8 mouse cellular contexts compared by ENCODE assay signal in the genomic region with DNA sequence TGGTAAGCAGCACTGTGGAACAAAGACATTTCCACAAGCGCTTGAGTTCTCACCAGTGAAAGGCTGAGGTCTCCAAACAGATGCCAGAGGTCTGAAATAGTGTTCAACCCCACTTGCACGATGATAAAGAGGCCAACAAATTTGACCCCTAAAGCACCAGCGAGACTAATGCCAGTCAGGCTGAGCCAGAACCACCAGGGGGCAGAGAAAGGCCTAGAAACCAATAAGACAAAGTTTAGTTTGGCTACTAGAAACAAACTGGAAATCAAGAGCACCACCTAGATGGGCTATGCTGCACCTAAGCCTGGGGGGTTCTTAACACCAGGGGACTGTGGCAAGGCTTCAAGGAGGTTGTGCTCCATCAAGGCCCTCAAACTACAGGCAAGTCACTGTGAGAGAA. TPM values are rescaled to one million over a fixed set of nuclear protein-coding genes. Genes with fewer than 3 reads are reported as not detected.
A peak's percentile ranks its signal among the peaks of the same experiment; 100 is the strongest.
DNase-seq lines count a peak whose midpoint lies in the region; ATAC-seq lines count a peak whose summit lies in the region.

No protein-coding gene starts in this region.

- intact Hi-C loops in left cerebral cortex, postnatal 14 days (cut with DNase I) = loop anchor here (10.0 kb wide), 1 partner anchor 203 kb away; no protein-coding TSS in a partner anchor

- peak; percentile 54 for DNase-seq in heart, postnatal 4 days
- no peak for DNase-seq in heart, adult 8-10 months (ENCODE audit: low spot score)
- peak; percentile 16 for DNase-seq in urinary bladder, postnatal 14 days (ENCODE audit: low spot score)
- DNase-seq in urinary bladder, postnatal 4 days (ENCODE audit: low spot score in 2 of 2) = no peak
- DNase-seq in fibroblast of lung, adult 2 months (ENCODE audit: low read depth) = peak; percentile 10
- no peak for DNase-seq in left cerebral cortex, postnatal 14 days (ENCODE audit: low spot score in 2 of 2)

- peak; percentile 56; the same call in 1 of the 2 replicates for ATAC-seq in megakaryocyte-erythroid progenitor cell, adult 5-6 weeks (replicated peaks; ENCODE audit: low FRiP score, low TSS enrichment, poor library complexity, severe bottlenecking)
- ATAC-seq in monocyte, adult 5-6 weeks (replicated peaks; ENCODE audit: insufficient number of reproducible peaks, low FRiP score, low TSS enrichment, poor library complexity, severe bottlenecking) = no peak

RNA-seq across cellular contexts. Expression of a gene that starts 15.3 kb away (rescaled TPM):
- 10 to 100 TPM; 51.8 to 53.9 TPM for total RNA-seq in heart, postnatal 4 days (2021)
- total RNA-seq in heart, adult 8-10 months (2022) = 10 to 100 TPM; 45.5 to 49.6 (median 46.5) TPM
- 32.8 and 38.3 TPM in 2 replicates for total RNA-seq in megakaryocyte-erythroid progenitor cell, adult 5-6 weeks (2014; fragmentation: Nextera tagmentation)
- 25.1 and 43.6 TPM in 2 replicates for total RNA-seq in megakaryocyte-erythroid progenitor cell, adult 5-6 weeks (2017)
- total RNA-seq in left cerebral cortex, postnatal 14 days (2021) = 10 to 100 TPM; 48.1 to 51.7 TPM
- 0.95 to 4.7 TPM (median 4.2 TPM) in 3 replicates for total RNA-seq in monocyte, adult 5-6 weeks (2017)

RNA-seq across cellular contexts. Expression of a gene that starts 16.1 kb away (rescaled TPM):
- 10 to 100 TPM; 10.7 to 11.9 TPM for total RNA-seq in heart, postnatal 4 days (2021)
- total RNA-seq in heart, adult 8-10 months (2022) = 10 to 100 TPM in 2 of 4 experiments, 1 to 10 TPM in 2; 8.0 to 10.8 (median 9.3) TPM
- total RNA-seq in megakaryocyte-erythroid progenitor cell, adult 5-6 weeks (2014; fragmentation: Nextera tagmentation) = 6.6 and 10.4 TPM in 2 replicates
- 5.1 and 7.7 TPM in 2 replicates for total RNA-seq in megakaryocyte-erythroid progenitor cell, adult 5-6 weeks (2017)
- total RNA-seq in left cerebral cortex, postnatal 14 days (2021) = 10 to 100 TPM; 20.0 to 21.6 TPM
- total RNA-seq in monocyte, adult 5-6 weeks (2017) = 2.7 to 5.7 TPM (median 4.5 TPM) in 3 replicates

RNA-seq across cellular contexts. Expression of a gene that starts 29.3 kb away (rescaled TPM):
- total RNA-seq in heart, postnatal 4 days (2021) = not detected
- total RNA-seq in heart, adult 8-10 months (2022) = under 1 TPM in 2 of 4 experiments, not detected in 2; 0.16 to 0.47 TPM
- not detected in 2 replicates for total RNA-seq in megakaryocyte-erythroid progenitor cell, adult 5-6 weeks (2014; fragmentation: Nextera tagmentation)
- not detected in 2 replicates for total RNA-seq in megakaryocyte-erythroid progenitor cell, adult 5-6 weeks (2017)
- 10 to 100 TPM in 1 of 2 experiments, 1 to 10 TPM in 1; 9.9 to 11.4 TPM for total RNA-seq in left cerebral cortex, postnatal 14 days (2021)
- not detected in 3 replicates for total RNA-seq in monocyte, adult 5-6 weeks (2017)

Comparison
In these comparisons a context has a peak if more than half of its experiments do, and no peak if none do; other contexts are left out.
1. DNase-seq: peak in heart, postnatal 4 days (single experiment), urinary bladder, postnatal 14 days (single experiment) and fibroblast of lung, adult 2 months (single experiment); none in heart, adult 8-10 months (single experiment), urinary bladder, postnatal 4 days (0 of 2) and left cerebral cortex, postnatal 14 days (0 of 2).
2. RNA of a gene that starts 29.3 kb away (total RNA-seq): 9.9 to 11.4 TPM in left cerebral cortex, postnatal 14 days; 0.16 to 0.47 TPM in heart, adult 8-10 months, not detected in heart, postnatal 4 days, not detected in megakaryocyte-erythroid progenitor cell, adult 5-6 weeks and not detected in monocyte, adult 5-6 weeks; every median in the first group is over 4 times any median in the second.